Comparison of ENCODE assay signal across 11 mouse cellular contexts in genomic region chr11:96620660-96621059, GRCm38 (mm10).
DNase-seq lines count a peak whose midpoint lies in the region; ATAC-seq and TF ChIP-seq lines count a peak whose summit lies in the region.
"Had no signal": no experiment of that assay in that cellular context is flagged by ENCODE, and none has a peak within 500 bp of the region (broad histone marks: within the 10 kb centered on the region; RNA-seq: fewer than 3 reads in every experiment).

No protein-coding gene starts in this region.

- intact Hi-C loops in left cerebral cortex, postnatal 14 days (cut with DNase I): loop anchor here (5.0 to 10.0 kb wide), 2 partner anchors 306 to 343 kb away; partner anchors contain the start of gene Hoxb4

- H3K27ac ChIP-seq in midbrain, embryonic 11.5 days (ENCODE audit: low read depth, low read length): no peak overlapping the region
- no peak overlapping the region for H3K27ac ChIP-seq in midbrain, postnatal 0 days (ENCODE audit: low read depth, low read length)
- H3K27ac ChIP-seq in kidney, embryonic 14.5 days (ENCODE audit: low read depth, low read length): peak overlapping the region; percentile 7; the same call in 1 of the 2 replicates
- H3K27ac ChIP-seq in neural tube, embryonic 15.5 days (replicated peaks): peak overlapping the region; percentile 87
- H3K27ac ChIP-seq: heart, embryonic 15.5 days; layer of hippocampus, adult 2 months had no signal

- H3K9me3 ChIP-seq in midbrain, embryonic 11.5 days (ENCODE audit: control insufficient read depth, low read length): no peaks in the 10 kb centered on the region
- H3K9me3 ChIP-seq in midbrain, postnatal 0 days (ENCODE audit: low read length): no peaks in the 10 kb centered on the region
- no peaks in the 10 kb centered on the region for H3K9me3 ChIP-seq in kidney, embryonic 14.5 days (ENCODE audit: control insufficient read depth, low read length)
- H3K9me3 ChIP-seq in neural tube, embryonic 15.5 days (replicated peaks): no peaks in the 10 kb centered on the region
- H3K9me3 ChIP-seq: heart, embryonic 15.5 days; megakaryocyte, embryonic 14.5 days had no signal

- peak; percentile 31 for DNase-seq in adrenal gland, adult 2 months
- DNase-seq in adrenal gland, postnatal 14 days: no peak
- peak; percentile 75 for DNase-seq in midbrain, embryonic 11.5 days (ENCODE audit: low spot score, missing footprints)
- no peak for DNase-seq in midbrain, postnatal 0 days (ENCODE audit: low spot score)
- no peak for DNase-seq in left cerebral cortex, postnatal 14 days (ENCODE audit: low spot score in 2 of 2)
- no peak for DNase-seq in frontal cortex, postnatal 14 days (ENCODE audit: low spot score in 2 of 2)

- no peaks in the 10 kb centered on the region for H3K36me3 ChIP-seq in midbrain, embryonic 11.5 days (ENCODE audit: control insufficient read depth, insufficient read depth, low read length)
- H3K36me3 ChIP-seq in midbrain, postnatal 0 days (ENCODE audit: insufficient read depth, low read length): no peaks in the 10 kb centered on the region
- H3K36me3 ChIP-seq in kidney, embryonic 14.5 days (ENCODE audit: control insufficient read depth, insufficient read depth, low read length): no peaks in the 10 kb centered on the region
- H3K36me3 ChIP-seq in neural tube, embryonic 15.5 days: no peaks in the 10 kb centered on the region
- H3K36me3 ChIP-seq: heart, embryonic 15.5 days had no signal

- H3K27me3 ChIP-seq in midbrain, embryonic 11.5 days (ENCODE audit: control insufficient read depth, insufficient read depth, low read length): no peaks in the 10 kb centered on the region
- H3K27me3 ChIP-seq in midbrain, postnatal 0 days (ENCODE audit: insufficient read depth, low read length): peaks cover 4% of the 10 kb centered on the region; the same call in 1 of the 2 replicates
- no peaks in the 10 kb centered on the region for H3K27me3 ChIP-seq in kidney, embryonic 14.5 days (ENCODE audit: control insufficient read depth, insufficient read depth, low read length)
- H3K27me3 ChIP-seq in neural tube, embryonic 15.5 days (replicated peaks): no peaks in the 10 kb centered on the region

- ATAC-seq in midbrain, embryonic 11.5 days (ENCODE audit: low FRiP score): no peak
- no peak for ATAC-seq in midbrain, postnatal 0 days (ENCODE audit: low FRiP score)
- ATAC-seq in kidney, embryonic 14.5 days (ENCODE audit: low FRiP score, low TSS enrichment): no peak
- ATAC-seq in neural tube, embryonic 15.5 days (ENCODE audit: low FRiP score): no peak; the same call in 1 of the 2 replicates

- WGBS in midbrain, embryonic 11.5 days: 69% methylated on average over 11 of the region's 11 CpGs
- WGBS in midbrain, postnatal 0 days: 62% methylated on average over 11 of the region's 11 CpGs
- 42% methylated on average over 11 of the region's 11 CpGs for WGBS in kidney, embryonic 14.5 days
- 14% methylated on average over 11 of the region's 11 CpGs for WGBS in neural tube, embryonic 15.5 days

- TF ChIP-seq CTCF in midbrain, postnatal 0 days (IDR thresholded peaks at IDR 0.05): no peak

- H3K4me3 ChIP-seq in midbrain, embryonic 11.5 days (ENCODE audit: low read depth, low read length): no peak overlapping the region
- no peak overlapping the region for H3K4me3 ChIP-seq in midbrain, postnatal 0 days (ENCODE audit: low read depth, low read length)
- no peak overlapping the region for H3K4me3 ChIP-seq in kidney, embryonic 14.5 days (ENCODE audit: low read length)
- 0 out of 2 replicates have a peak overlapping the region, but pooled peaks have one; percentile 10 for H3K4me3 ChIP-seq in neural tube, embryonic 15.5 days (replicated peaks)
- H3K4me3 ChIP-seq: heart, embryonic 15.5 days; layer of hippocampus, adult 2 months; megakaryocyte, embryonic 14.5 days had no signal

- no peak overlapping the region for H3K4me2 ChIP-seq in midbrain, embryonic 11.5 days
- H3K4me2 ChIP-seq in midbrain, postnatal 0 days (ENCODE audit: low read depth, low read length, poor library complexity, severe bottlenecking): no peak overlapping the region
- peak overlapping the region; percentile 15 for H3K4me2 ChIP-seq in kidney, embryonic 14.5 days (replicated peaks; ENCODE audit: low read depth, low read length)
- H3K4me2 ChIP-seq in neural tube, embryonic 15.5 days: peak overlapping the region; percentile 43
- H3K4me2 ChIP-seq: heart, embryonic 15.5 days had no signal

- peaks cover 6% of the 10 kb centered on the region for H3K4me1 ChIP-seq in midbrain, embryonic 11.5 days (ENCODE audit: control insufficient read depth, insufficient read depth, low read length)
- H3K4me1 ChIP-seq in midbrain, postnatal 0 days (ENCODE audit: insufficient read depth, low read length): no peaks in the 10 kb centered on the region
- H3K4me1 ChIP-seq in kidney, embryonic 14.5 days (ENCODE audit: control insufficient read depth, insufficient read depth, low read length): peaks cover 2% of the 10 kb centered on the region; the same call in 1 of the 2 replicates
- H3K4me1 ChIP-seq in neural tube, embryonic 15.5 days: peaks cover 60% of the 10 kb centered on the region
- H3K4me1 ChIP-seq: heart, embryonic 15.5 days had no signal

- no peak overlapping the region for H3K9ac ChIP-seq in midbrain, embryonic 11.5 days (ENCODE audit: low read length)
- no peak overlapping the region for H3K9ac ChIP-seq in midbrain, postnatal 0 days (replicated peaks; ENCODE audit: low read length, poor library complexity, severe bottlenecking)
- no peak overlapping the region for H3K9ac ChIP-seq in kidney, embryonic 14.5 days (ENCODE audit: low read depth, low read length)
- peak overlapping the region; percentile 8; the same call in 1 of the 2 replicates for H3K9ac ChIP-seq in neural tube, embryonic 15.5 days (replicated peaks)
- H3K9ac ChIP-seq: heart, embryonic 15.5 days had no signal

Comparison
In these comparisons a context has a peak if more than half of its experiments do, and no peak if none do; other contexts are left out.
1. DNase-seq: peak in adrenal gland, adult 2 months (single experiment) and midbrain, embryonic 11.5 days (single experiment); none in adrenal gland, postnatal 14 days (single experiment), midbrain, postnatal 0 days (single experiment), left cerebral cortex, postnatal 14 days (0 of 2) and frontal cortex, postnatal 14 days (0 of 2).
2. H3K27ac ChIP-seq: peak in kidney, embryonic 14.5 days (single experiment) and neural tube, embryonic 15.5 days (single experiment); none in midbrain, embryonic 11.5 days (single experiment) and midbrain, postnatal 0 days (single experiment).
3. H3K4me2 ChIP-seq: peak in kidney, embryonic 14.5 days (single experiment) and neural tube, embryonic 15.5 days (single experiment); none in midbrain, embryonic 11.5 days (single experiment) and midbrain, postnatal 0 days (single experiment).